Mouse (Mus musculus) lung, postnatal 4 days (tissue): Measurements from ENCODE around the gene Usp20.

Source experiments
- DNase-seq, 2 experiments: peaks; one replicate each; pipeline ENCODE4 v3.0.0; 2021

The Usp20 gene

DNA sequence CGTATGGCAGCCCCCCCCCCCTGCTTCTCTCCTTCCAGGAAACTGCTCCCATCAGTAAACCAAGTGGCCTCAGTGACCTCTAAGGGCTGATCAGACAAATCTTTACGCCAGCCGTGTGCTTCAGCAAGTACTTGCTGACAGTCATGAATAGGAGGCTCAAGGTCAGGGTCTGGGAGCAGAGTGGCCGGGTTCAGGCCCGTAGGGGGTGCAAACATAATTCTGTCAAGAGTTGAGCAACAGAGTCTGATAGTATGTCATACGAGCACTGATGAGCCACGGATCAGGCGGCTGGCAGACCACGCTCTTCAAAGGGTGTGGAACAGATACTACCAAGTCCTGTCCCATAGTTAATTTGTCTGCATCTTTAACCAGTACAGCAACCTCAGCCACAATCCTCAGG is 8.1 kb downstream of the Usp20 start:
- no peak for DNase-seq

DNA sequence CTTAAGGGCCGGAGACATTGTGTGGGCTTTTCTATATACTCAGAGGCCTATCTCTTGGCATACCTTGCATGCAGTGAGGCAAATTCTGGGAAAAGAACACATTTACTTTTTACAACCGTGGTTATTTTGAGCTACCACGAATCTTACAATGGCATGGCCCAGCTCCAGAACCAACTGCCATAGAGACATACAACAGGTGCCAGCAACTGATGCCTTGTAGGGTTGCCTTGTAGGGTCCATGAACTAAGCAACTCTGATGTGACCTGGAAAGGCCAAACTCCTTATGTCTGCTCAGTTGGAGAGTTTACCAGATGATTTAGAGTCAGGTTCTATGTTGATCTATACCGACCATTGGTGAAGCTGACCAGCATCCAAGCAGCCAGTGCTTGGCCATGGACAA is 12.8 kb downstream of the Usp20 start:
- DNase-seq = no peak

DNA sequence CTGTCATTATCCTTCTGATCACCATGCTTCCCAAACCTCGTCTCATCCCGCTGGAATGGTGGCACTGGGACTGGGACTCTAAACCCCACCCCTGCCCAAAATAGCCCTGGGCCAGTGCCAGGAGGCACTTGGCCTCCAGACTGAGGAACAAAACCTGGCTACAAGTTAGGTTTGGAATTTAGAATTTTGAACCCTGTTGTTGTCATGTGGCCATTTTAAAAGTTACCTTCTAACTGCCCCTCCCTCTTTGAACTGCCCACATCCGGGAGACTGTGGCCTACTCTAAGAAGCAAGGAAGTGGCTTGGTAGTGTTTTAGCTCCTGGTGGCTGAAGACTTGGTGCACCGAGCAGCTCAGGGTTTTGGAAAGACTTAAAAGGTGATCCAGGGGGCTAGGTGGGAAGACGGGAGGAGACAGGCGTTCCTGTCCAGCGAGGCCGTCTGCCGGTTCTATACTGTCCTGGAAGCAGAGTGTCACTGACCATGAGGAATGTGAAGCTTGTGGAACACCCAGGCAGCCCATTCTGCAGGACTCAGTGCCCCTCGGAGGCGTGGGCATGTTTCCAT is 13.4 kb downstream of the Usp20 start:
- DNase-seq = no peak

DNA sequence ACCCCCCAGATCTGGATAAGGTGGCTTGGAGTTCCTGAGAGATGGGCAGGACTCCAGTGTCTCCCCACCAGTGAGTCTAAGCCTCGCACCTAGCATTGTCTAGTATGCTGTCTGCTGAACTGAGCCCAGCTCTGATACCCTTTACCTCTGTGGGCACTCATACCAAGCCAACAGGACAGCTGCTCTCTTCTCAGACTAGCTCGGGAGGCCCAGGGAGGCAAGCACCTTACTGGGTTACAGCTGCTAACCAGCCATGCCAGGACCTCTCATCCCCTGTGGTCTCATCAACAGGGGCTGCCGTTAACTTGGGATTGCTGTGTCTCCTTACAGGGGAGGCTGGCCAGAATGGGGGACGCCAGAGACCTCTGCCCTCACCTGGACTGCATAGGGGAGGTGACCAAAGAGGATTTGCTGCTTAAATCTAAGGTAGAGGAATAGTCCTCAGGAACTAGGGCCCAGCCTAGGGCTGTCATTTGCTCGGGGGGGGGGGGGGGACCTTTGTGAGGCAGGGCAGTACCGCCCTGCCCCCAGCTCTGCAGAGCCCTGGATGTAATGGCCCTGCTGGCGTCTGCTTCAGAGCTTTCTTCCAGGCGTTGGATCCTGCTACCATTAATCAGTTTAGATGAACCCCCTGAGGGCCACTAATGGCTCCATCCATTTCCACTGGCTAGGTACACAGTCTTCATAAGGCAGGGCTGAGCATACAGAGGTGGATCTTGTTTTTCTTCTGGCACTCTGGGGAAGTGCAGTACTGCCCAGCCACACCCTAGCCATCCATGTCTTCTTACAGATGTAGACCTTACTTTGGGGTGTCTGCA is 16.6 kb downstream of the Usp20 start:
- DNase-seq = no peak

DNA sequence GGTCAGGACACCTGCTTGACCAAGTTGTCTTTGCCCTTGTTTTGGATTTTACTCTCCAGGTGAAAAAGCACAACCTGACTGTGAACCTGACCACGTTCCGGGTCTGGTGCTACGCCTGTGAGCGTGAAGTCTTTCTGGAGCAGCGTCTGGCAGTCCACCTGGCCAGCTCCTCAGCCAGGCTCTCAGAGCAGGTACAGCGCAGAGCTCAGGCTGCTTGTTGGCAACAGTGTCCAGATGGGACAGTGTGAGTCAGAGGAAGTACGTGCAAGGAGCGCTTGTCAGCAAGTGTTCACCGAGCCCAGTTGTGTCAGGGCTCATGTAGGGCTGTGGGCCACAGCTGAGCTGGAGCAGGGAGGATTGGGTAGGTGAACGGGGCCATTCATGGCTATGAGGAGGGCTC is 20.8 kb downstream of the Usp20 start:
- no peak for DNase-seq

DNA sequence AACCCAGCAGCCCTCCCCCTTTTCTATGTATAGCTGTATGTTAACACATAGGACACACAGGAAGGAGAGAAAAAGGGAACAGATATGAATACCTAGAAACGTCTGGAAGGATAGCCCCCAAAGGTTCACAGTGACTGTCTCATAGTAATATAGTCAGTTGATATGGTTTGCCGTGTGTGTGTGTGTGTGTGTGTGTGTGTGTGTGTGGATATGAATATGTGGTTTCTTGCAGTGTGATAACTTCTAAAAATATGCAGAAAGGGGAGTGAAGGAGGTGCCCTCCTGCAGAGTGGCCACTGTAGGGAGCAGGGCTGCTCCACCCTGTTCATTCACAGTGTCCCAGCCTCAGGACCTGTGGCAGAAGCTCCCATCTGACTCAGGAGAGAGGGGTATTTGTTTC is 23.4 kb downstream of the Usp20 start:
- no peak for DNase-seq

DNA sequence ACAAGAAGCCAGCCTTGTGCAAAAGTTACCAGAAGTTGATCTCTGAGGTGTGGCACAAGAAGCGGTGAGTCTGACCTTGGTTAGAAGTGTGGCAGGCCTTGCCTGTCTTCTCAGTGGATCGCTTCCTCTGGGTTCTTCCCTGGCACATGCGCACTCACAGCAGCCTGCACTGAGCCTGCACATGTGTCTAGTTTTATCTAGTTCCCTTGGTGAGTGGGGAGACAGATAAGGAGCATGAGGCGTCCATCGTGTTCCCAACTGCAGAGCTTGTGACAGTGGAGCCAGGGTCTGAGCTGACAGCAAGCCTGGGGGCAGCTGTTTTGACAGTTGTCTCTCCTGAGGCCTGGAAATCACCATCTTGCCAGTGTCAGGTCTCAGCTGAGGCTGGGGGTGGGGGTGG is 24.4 kb downstream of the Usp20 start:
- no peak for DNase-seq

DNA sequence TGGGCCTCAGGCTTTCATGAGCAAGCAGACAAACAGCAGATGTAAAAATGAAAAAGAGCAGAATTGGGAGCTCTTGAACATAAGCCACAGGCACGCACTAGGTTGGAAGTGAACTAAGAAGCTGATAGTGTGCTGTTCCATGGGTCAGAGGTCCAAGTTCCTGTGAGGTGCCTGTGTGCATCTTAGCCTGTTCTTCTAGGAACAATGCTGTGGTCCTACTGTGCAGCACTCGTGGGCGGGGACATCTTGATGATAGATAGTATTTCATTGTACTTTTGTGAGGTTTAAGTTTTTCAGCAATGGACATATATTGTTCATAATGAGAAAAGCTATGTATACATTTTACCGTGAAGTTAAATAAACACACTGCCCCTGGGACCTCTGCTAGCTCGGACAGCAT is 25.1 kb downstream of the Usp20 start:
- DNase-seq = no peak

DNA sequence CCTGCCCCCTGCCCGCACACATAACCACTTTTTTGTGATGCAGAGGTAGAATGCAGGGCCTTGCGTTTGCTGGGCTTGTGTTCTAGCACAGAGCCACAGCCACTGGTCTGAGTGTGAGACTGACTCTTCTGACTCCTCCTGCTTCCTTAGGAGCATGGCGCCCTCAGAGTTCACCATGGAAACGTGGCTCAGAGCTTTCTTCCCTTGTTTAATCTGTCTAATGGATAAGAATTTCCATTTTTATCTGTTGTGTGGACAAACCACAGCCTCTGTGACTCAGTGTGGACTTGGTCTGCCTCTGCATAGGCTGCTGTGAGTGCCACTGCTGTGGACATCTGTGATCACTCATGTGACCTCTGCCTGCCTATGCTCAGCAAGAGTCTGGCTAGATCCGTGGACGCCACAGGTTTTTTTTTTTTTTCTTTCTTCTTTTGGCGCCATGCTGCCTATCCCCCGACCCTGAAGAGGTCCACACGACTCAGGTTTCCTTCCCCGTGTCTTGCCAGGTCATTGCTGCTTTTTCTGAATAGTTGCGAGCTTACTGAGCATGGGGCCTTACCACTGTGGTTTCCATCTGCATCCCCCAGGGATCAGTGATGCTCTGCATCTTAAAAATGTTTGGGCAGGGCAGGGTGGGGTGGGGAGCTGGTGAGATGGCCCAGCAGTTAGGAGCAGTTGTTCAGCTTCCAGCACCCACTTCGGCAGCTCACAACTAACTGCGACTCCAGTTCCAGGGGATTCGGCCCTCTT is 31.5 kb downstream of the Usp20 start:
- no peak for DNase-seq

DNA sequence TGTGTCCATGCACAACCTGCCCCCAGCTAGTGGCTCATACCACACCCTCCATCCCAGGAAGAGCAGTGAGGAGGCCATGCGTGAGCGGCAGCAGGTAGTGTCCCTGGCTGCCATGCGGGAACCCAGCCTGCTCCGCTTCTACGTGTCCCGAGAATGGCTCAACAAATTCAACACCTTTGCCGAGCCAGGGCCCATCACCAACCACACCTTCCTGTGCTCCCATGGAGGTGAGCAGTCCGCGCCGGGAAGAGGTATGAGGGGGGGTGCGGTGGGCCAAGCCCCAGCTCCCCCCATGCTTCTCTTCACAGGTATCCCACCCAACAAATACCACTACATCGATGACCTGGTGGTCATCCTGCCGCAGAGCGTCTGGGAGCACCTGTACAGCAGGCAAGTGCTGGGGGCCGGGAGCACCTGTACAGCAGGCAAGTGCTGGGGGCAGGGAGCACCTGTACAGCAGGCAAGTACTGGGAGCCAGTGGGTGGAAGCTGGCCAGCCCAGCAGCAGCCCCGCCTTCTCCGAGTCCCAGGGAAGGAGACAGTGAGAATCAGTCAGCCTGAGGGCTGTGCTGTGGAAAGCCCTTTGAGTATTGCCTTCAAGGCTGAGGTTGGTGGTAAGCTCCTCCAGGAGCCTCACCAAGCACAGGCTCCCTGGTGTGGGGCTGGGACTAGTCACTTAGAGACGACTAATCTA is 35.7 kb downstream of the Usp20 start:
- DNase-seq = no peak

DNA sequence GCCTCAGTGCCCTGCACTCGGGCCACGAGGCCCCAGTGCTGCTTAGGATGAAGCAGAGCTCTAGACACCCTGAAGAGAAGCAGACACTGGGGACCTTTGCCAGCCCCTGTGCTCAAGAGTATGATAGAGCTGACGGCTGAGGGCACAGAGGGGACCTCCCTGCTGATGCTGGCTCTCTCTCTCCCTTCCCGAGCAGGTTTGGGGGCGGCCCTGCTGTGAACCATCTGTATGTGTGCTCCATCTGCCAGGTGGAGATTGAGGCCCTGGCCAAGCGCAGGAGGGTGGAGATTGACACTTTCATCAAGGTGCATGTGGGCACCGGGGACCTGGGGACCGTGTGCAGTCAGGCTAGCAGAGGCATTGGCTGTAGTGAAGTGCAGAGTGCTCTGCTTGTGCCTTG is 36.4 kb downstream of the Usp20 start:
- no peak for DNase-seq

DNA sequence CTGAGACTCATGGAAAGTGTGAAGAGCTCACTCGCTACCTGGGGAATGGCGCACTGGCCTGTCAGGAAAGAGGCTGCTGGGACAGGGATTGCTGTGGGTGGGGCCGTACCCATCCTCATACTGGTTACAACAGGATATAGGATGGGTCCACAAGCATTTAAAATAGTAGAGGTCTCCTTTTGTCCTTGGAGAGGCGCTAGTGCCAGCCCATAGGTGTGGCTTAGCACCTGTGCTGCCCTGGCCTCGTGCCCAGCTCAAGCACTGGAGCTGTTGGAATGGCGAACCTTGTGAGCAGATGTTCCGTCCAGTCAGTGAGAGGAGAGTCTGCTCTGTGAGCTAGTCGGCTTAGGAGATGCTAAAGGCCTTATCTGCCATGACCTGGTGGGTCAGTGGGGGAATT is 36.9 kb downstream of the Usp20 start:
- DNase-seq = no peak

DNA sequence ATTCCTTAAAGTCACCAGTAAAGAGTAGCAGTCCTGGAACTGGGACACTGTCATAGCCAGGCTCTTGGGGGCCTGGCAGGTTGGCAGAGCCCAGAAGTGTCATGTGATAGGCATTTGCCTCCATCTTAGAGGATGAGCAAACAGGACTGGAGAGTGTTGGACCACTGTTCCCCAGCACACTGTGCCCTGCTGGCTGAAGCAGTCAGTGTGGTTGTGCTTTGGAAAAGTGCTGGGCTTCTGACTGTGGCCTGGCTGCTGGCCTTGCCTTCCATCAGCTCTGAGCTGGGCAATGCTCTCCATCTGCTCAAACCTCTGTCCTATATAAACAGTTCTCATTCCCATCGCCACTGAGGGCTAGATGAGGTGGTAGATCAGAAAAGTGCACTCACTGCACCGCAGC is 38.1 kb downstream of the Usp20 start:
- no peak for DNase-seq

DNA sequence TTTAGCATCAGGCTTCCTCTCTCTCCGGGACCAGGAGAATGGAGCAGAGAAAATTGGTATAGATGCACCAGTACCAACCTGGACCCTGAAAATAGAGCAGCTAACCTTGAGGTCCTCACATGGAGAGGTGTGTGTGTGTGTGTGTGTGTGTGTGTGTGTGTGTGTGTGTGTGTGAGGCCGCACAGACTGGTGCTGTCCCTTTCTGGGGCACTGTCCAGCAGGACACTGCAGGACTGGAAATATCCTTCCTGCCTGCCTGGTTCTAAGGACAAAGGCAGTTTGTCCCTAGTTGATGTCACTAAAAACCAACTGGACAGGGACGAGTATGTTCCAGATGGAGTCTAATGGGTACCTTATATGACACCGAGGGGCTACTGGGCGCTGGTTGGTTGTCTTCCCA is 41.9 kb downstream of the Usp20 start:
- no peak for DNase-seq

DNA sequence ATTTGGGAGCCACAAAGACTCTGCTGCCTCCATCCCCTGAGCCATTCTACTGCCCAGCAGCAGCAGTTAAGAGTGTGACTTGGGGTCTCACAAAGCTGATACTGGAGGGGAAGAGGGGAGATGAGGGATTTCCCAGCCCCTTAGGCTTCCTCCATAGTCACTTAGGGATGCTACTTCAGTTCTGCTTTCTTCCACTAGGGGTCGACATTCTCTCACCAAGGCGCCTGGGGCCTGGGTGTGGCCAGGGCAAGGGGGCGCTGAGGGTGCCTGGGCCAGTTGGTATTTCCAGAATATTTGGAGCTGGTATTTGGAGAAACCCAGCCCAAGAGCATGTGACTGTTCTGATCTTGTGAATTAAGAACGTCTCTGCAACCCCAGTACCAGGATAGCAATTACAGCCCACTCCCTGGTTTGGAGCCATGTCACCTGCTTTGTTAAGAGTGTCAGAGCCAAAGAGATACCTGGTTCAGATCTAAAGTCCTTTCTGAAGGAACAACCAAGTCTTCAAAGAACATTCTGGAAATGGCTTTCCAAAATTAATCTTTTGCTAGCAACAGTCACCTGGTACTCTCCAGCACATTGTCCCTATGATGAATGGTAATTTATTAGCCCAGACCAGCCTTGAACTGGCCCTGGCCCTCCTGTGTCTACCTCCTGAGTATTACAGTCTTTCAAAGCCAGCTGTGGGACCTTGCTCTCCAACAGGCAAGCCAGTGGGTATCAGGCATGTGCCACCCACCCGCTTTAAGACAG is 42.7 kb downstream of the Usp20 start:
- peak; percentile 40 to 72 for DNase-seq

DNA sequence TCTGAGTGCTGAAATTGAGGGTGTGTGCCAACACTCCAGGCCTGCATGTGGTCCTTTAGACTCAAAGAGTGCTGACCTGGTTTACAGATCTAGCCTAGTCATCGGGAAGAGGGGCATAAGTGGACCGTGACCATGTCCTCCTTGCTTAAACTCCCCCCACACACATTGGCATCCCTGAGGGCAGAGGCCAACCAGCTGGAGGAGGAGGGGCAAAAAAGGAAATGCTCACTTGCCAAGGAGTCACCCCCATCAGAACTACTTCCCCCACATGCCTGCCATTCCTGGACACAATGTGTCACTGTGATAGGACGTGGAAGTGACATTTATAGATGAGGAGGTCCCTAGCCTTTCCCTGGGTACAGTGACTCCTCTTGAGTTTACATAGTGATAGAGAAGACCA is 43.4 kb downstream of the Usp20 start:
- no peak for DNase-seq

DNA sequence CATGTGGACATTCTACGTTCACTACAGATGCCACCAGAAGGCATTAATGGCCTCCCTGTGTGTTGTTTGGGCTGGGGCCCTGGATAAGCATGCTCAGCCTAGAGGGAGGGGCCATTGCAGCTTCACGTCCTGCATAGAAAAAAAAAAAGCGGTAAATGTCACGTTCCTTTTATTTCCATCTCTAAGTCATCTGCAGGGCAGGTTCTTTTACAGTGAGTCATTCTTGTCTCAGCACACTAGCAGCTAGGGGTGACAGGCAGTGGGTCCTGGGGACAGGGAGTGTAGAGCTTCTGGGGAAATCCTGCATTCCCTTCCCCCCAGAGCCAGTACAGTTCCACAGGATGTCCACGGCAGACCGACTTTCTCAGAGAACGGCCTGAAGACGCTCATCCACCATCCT is 44.6 kb downstream of the Usp20 start:
- no peak for DNase-seq

DNA sequence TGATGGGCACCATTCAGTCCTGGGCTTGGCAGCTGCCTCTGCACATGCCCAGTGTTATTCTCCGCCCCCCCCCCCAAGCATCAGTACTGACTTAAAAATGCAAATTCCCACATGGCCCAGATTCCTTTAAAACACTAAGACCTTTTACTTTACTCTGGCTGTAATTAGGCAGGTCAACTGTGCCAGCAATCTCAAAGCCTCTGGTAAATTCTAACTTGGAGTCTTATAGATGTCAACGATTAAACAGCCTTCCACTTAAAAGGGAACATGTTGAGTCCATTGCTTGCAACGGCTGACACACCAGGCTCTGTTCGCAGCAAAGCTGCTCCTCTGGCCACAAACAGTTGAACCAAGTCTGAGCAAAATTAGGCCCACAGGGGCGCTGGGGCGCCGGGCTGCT is 49.9 kb downstream of the Usp20 start:
- no peak for DNase-seq

DNA sequence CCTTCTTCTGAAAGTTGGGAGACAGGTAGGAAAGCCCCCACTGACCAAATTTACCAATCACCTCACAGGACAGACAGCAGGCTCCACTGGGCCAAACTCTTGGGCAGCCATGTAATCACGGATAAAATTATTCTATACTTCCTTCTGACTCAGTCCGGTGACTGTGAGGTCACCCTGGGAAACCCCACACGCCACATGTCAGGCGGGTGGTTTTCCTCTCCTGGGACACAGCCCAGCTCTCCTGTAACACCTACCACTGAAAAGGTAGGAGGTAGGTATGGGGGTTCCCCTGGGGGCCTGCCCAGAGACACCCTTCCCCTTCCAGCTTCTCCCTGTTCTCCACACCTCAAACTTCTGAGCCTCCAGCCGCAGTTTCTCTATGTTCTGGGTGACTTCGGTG is 54.7 kb downstream of the Usp20 start:
- DNase-seq = no peak

DNA sequence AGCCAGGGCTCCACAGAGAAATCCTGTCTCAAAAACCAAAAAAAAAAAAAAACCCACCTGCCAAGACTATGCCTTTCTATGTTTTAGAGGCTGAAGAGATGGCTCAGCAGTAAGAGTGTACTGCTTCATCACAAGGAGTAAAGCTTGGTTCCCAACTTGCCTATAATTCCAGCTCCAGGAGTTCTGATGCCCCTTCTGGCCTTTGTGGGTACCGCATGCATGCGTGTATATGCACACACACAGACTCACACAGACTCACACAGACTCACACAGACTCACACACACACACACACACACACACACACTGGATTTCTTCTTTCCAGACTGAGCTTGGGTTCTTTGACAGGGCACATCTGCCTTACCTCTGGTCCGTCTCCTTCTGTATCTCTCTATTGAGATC is 58.0 kb downstream of the Usp20 start:
- no peak for DNase-seq

DNA sequence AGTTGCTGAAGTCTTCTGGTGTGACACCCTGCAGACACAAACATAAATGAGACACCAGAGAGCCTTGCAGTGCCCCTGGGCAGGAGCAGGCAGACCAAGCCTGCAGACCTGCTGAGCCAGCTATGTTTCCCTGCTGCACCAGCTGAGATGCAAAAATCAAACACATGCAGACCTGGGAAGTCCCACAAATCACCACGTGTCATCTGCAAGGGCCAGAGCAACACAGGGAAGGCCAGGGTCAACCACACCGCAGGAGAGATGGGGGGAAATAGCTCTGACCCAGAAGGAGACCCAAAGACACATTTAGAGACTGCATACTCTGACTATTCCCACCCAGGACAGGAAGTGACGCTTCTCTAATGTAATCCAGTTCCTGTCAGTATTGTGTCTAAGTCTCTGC is 58.4 kb downstream of the Usp20 start:
- no peak for DNase-seq

DNA sequence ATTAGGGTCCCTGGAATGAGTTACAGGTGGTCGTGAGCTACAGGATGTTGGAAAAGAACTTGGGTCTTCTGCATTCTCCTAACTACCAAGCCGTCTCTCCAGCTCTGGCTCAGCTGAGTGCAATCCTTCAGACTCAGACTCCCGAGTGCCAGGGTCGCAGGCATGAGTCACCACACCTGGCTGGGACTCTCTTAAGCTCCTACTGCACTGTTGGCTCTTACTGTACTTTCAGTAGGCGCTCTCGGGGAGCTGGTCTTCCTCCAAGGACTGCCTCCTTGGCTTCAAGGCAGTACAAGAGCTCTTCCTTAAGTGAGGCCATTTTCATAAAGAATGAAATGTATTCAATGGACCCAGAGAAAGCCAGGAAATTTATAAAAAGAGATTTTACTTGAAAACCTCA is 59.3 kb downstream of the Usp20 start:
- no peak for DNase-seq

DNA sequence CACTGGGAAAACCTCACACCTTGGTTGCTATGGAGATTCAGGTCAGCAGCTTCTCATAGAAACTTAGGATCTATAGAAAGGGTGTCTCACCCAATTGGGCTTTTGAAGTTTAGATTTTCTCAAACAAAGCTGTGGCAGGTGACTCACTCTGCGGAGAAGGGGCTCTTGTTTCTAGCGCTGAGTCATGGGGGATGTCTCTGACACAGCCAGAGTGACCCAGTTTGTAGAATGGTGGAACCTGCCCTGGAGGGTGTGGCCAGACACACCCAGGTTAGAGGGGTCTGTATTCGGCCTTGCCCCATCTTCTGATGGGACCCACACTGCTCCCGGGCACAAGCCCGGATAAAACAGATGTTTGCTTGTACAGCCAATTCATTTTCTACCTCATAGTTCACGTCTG is 60.8 kb downstream of the Usp20 start:
- DNase-seq = no peak
